Mouse (Mus musculus) lung, postnatal 4 days (tissue): ENCODE measurements around the gene Parpbp.

Experiments used
- DNase-seq, 2 experiments: peaks; one replicate each; pipeline ENCODE4 v3.0.0; 2021

The Parpbp gene

DNA sequence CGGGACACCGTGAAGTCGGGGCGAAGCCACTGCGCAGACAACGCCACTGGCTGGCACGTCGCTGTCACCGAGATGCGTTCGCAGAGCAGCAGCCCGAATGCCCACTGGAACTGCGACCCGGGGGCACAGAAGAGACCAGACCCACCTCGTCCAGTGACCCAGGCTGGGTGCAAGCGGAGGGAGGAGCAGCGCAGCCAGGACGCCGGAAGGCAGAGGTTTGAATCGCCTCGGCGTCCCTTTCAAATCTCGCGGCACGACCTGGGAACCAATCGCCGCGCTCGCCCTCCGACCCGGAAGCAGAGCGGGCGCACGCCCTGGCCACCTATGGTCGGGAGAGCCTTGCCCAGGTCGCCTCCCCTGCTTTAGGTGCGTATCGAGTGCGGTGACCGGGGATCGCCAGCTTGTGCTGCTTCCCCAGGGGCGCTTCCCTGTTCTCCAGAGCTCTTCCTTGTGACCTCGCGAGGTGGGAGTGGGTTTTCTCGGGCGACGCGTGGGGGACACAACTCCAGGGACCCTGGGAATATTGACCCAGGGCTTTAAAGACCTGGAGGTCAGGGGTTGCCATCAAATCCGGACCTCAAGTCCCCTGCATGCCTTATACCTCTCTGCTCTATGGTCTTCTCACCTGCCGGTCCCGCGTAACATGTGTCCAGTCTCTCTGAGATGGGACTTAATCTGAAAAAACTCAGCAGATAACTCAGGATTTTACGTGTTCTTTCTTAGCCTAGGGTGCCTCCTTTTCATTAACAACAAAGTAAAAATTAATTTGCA lies at the start of gene Parpbp, which contains the start of gene Nup37:
TSS of gene Parpbp (minus strand) at position 235 of the 771 bp plus-strand sequence.
TSS of gene Nup37 (plus strand) at position 286 of the 771 bp plus-strand sequence.
- peak; percentile 90 to 92 for DNase-seq

DNA sequence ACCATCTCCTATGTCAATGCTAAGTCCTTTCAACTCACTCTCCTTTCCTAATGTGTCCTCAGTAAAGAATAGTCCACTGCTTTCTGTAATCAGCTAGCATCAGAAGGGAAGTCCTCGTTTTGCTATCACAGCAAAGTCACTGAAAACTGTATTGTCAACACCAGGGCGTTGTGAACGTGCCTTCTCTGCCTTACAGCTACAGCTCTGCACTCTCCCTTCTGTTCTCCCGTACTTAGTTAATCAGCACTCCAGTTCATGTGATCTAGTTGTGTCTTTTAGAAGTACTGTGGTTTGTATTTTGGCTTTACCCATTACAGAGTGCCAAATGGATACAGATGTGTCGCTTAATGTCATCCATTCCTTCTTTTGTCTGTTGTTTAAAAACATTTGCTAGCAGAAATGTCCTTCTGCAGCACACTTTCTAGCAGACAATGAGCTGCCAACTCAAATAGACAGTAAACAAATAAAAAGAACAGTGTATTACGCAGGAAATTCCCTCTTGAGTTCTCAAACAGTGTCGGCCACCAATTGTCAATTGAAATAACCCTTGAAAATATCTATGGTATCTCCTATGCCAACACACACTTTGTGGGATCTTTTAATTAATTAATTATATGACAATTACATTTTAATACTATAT lies 20.8 kb upstream of the Parpbp start:
- DNase-seq = no peak

DNA sequence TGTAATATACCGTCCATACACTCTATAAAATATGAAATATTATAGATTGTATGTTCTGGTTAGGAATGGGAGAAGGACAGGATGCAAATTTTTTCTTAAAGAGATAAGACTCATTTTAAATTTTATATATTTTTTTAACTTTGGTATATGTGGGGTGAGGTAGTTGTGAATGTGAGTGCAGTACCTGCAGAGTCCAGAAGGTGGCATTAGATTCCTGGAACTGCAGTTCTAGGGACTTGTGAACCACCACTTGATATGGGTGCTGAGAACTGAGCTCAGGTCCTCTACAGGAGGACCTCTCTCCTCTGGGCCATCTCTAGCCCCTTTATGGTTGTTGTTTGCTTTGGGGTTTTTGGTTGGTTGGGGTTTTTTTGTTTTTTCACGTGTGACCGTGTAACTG lies 19.4 kb upstream of the Parpbp start:
- DNase-seq = no peak

DNA sequence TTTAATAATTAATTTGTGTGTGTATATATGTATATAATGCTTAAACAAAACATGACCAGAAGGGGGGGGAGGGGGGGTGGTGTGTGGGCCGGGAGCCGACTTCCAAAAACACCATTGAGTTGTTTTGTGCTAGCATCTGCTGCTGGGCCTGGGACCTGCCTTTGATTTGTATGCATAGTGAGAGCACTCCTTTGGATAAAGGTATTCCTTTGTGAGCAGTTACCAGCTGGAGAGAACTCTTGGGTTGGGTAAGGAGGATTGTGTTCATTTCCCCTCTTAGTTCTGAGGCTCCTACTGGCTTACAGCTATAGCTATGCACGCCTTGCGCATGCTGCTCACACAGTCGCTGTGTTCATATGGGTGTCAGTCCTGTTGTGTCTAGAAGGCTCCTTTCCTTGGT lies 15.9 kb upstream of the Parpbp start:
- DNase-seq = no peak

DNA sequence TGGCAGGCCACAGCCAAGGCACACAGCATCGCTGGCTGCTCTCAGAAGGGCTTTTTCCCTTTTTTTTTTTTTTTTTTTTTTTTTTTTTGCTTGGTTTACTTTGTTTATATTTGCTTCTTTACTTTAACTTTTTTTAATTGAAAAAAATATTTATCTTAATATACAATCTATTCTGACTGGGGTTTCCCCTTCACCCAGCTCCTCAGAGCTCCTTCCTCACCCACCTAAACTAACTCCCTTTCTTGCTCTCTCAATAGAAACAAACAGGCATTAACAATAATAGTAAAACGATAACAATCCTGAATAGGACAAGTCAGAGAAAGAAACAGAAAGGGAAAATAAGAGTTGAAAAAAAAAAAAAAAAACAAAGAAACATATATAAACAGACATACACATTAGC lies 15.4 kb upstream of the Parpbp start:
- DNase-seq = no peak

DNA sequence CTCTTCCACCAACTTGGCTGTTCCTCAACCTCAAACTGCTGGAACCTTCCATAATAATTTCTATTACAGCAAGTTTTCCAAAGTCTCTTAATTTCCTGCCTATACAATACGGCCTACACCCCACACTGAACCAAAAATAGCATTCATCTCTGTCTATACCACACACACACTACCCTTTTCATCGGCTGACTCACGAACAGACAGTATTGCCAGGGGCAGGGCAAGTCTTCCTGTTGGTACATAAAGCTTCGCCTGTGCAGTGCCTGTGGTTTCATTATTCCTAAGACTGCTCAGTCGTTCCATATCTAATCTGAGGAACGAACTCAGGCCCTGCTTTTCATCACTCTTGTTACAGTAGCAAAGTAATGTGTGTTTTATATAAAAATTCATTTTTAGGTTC lies 4.9 kb upstream of the Parpbp start:
- DNase-seq = no peak

DNA sequence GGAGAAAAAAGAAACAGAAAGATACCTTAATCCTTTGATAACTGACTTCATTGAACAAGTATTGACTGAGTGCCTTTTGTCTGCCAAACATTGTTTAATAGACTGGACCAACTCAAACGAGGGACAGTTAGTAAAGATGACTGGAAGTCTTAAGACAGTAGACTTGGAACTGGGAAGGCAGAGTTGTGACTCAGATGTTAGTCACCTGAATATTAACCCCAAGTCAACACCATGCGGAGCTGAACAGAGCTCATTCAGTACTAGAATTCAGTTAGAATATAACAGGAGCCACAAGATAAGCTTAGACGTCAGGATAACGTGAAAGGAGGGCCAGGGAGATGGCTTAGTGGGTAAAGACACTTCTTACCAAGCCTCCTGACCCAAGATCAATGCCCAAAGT lies 3.6 kb upstream of the Parpbp start:
- no peak for DNase-seq

DNA sequence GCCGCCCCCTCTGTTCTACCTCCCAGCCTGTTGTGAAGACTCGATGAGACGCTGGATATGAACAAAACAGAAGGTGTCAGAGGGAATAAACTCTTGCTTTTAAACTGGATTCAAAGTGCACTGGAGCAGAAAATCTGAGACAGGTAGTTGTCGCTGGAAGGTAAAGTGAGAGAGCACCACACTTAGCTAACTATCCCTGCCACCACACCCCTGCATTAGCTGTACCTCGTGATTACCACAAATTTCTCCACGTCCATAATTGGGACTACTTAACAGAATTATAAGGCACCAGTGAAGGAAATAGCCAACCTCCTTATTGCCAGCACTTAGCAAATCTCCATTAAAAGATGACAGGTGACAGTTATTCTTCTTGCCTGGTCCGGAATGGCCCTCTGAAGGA lies 554 bp downstream of the Parpbp start:
- DNase-seq = no peak

DNA sequence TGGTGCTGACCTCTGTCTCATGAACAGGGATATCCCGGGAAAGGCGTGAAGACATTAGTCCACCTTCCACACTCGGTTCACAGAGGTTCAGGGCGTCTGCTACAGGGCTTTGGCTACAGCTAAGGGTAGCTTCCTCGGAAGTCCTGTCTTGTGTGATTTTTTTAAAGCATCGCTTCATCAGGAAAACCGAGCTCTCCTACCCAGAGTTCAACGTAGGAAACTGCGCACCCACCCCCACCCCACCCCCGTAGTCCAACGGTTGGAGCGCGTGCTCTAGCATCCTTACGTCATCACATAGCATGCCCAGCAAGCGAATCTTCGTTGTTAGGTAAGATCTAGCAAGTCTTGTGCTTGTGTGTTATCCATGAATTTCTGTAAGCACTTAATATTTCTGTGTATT lies 11.1 kb downstream of the Parpbp start:
- no peak for DNase-seq

DNA sequence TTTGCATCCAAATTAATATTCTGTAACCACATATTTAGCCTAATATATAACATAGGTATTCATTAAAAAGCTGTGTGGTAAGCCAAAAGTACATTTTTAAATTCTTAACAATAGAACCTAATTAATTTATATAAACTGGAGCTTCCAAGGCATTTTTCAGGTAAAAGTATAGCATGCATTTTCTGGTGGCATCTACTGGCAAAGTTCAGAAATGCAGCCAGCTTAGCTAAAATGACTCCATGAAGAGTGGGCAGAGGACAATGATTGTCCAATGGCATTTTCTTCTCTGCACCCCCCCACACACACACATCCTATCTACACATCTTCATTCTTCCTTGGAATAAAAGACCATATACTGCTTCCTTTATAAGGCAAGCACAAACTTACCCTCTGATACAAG lies 27.0 kb downstream of the Parpbp start:
- no peak for DNase-seq

DNA sequence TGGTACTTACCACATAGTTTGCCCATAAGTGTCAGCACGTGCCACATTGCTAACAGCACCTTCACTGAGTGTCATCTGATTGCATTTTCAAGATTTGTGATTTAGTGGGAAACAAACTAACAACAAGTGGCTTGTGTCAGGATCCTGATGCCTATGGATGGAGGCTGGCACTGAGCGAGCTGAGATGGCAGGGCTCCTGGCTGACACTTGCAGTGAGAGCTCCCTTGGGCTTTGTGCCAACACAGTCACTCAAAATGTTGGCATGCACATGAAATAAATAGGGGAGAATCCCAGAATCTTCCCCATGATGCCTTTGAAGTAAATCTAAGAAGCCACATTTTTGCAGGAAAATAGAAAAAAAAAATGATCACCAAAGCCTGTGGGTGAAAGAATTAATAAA lies 33.5 kb downstream of the Parpbp start:
- DNase-seq = no peak

DNA sequence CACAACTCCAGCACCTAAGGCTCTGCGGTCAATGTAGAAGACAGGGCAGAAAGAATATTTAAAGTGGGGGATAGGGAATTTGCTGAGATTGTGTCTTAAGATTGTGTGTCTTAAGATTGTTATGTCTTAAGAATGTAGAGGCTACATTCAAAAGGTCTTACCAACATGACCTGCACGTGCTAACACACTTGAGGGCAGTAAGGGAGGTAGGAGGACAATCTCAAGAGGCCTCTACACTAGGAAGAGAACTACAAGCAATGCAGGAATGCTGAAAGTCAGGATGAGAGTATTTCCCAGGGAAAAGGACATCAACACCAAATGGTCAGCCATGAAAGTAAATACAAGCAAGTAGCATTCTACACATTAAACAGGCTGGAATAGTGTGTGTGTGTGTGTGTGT lies 40.6 kb downstream of the Parpbp start:
- no peak for DNase-seq

DNA sequence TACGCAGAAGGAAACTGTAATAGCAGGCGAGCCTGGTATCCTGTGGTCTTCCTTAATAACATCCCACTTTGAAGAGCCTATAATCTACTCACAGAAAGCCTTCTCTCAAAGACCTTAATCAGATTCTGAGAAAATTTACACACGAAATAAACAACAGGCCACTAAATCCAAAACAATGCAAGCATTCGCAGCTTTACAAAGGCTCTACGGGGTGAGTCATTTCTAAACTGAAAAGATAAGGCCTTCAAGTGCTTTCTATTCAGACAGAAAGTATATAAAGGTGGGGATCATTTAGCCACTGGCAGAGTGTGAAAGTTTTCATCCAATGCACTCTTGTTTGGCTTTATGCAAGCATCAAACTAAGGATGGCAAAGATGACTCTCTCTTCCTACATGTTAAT lies 56.0 kb downstream of the Parpbp start, which contains the start of gene Pmch:
TSS of gene Pmch (plus strand) at position 301 of the 400 bp plus-strand sequence.
- no peak for DNase-seq

DNA sequence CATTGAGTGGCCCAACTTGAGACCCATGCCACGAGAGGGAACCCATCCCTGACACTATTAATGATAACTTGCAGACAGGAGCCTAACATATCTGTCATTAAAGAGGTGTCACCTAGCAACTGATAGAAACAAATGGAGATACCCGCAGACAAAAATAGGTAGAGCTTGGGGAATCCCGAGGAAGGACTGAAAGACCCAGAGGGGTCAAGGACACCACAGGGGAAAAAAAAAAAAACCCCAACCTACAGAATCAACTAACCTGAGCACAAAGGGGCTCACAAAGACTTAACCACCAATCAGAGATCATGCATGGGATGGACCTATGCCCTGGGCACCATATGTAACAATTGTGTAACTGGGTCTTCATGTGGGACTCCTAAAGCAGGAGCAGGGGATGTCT lies 79.4 kb downstream of the Parpbp start:
- DNase-seq = no peak

DNA sequence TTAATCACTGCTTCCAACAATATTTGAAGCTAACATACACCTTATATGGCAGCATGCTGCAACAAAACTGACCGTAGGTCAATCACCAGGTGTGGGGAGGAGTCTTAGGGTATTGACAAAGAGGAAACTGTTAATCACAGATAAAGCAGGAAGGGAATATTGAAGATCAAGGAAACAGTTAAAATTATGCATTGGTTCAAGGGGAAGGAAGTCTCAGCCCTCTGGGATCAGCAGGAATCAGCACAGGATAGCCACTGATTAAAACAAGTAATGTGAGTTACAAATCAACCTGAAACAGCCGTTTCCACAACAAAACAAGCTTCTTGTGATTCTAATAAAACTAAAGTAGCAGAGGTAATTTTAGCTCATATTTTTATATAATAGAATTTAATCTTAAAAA lies 81.9 kb downstream of the Parpbp start:
- no peak for DNase-seq

DNA sequence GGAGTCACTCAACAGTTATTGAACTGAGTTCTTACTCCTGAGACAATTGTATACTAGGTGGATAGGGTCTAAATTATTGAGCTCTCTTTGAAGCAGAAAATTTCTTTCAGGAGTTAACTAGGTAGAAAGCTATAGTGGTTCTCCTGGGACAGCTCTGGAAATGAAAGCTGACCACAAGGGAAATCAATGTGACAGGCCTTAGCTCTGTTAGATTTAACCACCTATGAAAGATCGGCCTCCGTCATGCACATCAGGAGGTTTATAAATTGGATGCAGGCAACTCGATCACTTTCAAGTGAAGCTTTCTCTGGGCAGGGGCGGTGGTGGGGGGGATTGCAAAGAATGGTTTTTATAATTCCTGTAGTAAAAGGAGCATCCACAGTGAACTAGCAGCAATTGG lies 83.3 kb downstream of the Parpbp start:
- no peak for DNase-seq

DNA sequence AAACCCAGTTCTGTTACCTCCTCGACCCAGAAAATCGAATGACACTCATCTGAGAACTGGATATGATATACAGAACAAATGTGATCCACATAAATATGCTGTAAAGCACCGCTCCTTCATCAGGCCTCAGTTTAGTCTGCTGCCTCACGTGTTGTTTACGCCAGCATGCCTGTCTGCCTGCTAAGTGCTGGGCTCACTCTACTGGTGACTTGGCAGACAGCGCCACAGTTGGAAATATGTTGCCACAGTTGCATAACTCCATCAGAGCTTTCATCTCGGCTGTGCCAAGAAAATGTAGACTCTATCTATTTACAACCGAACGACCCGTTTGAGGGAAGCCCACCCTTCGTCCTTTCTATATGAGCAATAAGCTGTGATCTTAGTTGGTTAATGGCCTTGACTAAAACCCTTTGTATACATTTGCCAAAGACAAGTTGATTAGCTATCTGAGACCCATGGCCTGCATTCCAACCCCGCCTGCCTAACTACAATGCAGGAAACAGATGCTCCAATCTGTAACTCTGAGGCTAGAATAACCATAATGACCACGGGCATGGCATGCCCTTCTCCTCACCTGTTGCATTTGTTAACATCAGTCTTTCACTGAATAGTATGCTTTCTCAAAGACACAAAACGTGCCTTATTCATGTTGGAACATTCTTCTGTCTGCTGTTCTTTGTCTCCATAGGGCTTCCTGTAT lies 89.6 kb downstream of the Parpbp start:
- peak; percentile 49 to 76 for DNase-seq

DNA sequence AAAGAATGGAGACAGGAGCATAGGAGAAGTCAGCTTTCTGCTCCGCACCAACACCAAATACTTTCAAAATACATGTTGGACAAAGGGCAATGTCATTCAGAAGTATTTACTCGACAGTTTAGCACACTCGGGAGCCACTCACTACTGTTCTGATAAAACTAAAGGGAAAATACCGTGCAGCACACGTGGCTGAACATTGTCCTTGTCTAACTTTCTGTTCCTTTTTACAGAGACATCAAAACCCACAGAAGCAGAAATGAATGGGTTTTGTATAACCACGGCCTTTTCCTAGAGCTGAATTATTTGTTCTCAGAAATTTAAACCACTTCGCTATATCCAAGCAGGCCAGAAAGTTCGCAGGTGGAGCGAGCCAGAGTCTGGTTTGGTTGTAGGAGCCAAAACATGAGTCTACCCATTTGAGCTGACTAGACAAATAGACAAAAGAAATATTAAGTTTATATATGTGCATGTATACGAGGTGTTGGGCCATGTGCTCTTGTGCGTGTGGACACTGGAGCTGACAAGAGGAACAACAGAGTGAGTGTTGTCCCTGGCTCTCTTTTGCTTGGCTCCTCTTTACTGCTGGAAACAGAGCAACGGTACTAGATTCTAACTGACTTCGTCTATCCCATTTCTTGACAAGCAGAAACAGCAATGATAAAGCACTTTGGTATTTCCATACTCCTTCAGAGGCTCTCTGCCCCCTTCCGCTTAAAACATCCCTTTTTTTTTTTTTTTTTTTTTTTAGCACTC lies 92.3 kb downstream of the Parpbp start:
- no peak for DNase-seq

DNA sequence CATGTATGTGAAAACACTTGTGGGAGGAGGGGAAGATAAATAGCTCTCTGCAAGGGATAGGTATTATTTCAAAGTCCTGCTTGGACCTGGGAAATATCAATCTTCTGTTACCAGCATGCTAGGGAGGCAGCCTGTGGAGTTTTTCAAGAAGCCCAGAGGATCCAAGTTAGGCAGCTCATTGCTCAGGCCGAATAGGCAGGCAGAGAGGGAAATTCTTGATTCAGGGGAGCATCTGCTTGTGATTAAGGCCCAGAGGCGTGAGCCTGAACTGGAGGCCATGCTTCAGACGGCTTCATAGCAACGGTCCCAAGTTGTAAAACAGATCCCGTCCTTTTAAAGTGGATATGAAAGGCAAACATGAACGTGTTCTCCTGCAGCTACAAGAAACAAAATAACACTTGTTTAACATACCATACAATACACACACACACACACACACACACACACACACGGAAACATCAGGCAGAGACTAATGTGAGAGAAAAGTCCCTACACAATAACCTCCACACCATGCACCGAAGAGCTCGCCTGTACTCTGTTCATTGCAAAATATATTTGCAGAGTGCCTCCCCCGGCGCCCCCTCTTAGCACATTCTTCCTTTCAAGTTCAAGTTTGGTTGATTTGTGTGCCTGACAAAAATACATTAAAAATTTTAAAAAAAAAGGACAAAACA lies 100.5 kb downstream of the Parpbp start:
- no peak for DNase-seq

DNA sequence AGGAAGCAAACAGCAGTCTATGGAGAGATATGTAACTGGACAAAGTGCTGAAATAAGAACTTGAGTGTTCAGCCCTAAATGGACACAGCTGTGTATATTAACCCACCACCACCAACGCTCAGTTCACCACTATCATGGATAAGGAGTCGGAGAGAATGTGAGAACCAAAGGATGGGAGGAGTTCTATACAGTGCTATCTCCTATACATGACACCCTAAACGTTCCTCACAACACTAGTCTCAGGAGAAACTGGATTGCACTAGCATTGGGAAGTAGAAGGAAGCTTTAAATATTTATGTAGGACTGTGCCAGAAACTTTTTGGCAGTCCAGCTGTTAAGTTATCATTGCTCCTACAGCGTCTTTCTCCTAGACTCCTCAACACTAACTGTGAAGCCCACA lies 102.4 kb downstream of the Parpbp start:
- DNase-seq = no peak
